In the genomic region with DNA sequence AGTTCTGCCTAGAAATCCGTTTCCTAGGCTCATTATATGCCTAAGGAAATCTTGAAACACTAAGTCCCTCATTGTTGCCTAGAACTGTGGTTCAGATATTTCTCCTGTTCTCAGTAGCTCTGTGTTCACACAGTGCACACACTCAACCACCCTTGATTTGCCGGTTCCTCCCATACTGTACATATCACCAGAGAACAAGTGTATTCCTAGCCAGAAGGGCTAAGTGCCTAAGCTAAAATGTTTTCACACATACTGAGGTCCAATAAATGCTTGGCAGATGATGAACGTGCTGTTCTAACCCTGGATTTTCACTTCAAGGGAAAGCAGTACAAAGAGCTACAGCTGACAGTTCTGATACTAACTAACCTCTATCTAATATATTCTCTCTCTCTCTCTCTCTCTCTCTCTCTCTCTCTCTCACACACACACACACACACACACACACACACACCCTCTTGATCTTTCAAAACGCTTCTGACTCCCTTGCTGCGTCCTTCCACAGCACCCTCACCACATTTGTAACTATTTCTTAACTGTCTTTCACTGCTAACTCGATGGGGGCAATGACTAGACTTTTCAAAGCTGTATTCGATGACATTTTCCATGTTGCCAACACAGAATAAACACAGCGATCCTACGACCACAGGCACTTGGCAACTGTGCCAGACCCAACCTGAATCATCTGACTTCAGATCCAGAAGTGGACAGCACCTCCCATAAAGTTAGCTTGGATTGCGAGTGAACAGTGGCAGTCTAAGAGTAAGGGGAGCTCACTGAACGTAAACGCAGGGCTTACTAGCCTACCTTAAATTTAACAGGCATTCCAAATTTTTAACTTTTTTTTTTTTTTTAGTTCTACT, we compare ENCODE assay signal across 8 mouse cellular contexts. TPM values are rescaled to one million over a fixed set of nuclear protein-coding genes. Genes with fewer than 3 reads are reported as not detected.
DNase-seq lines count a peak whose midpoint lies in the region; ATAC-seq lines count a peak whose summit lies in the region.

No protein-coding gene starts in this region.

- 0 out of 2 replicates have a peak overlapping the region, but pooled peaks have one; percentile 0 for H3K27ac ChIP-seq in forebrain, embryonic 15.5 days (replicated peaks)

- H3K27me3 ChIP-seq in forebrain, embryonic 15.5 days: no peaks in the 10 kb centered on the region

- peak overlapping the region; percentile 58 for H3K4me2 ChIP-seq in forebrain, embryonic 15.5 days (replicated peaks)

- H3K36me3 ChIP-seq in forebrain, embryonic 15.5 days: no peaks in the 10 kb centered on the region

- peak overlapping the region; percentile 68 for H3K4me3 ChIP-seq in forebrain, embryonic 15.5 days

- peak; percentile 60 to 76 for DNase-seq in adrenal gland, adult (ENCODE audit: inconsistent age in 2 of 2, low spot score in 1 of 2)
- no peak for DNase-seq in adrenal gland, adult 8-10 months
- peak; percentile 91 for DNase-seq in NIH3T3 (ENCODE audit: low read depth)
- peak; percentile 48 for DNase-seq in kidney, adult 9 months
- peak; percentile 34 for DNase-seq in lung, postnatal 14 days
- no peak for DNase-seq in right cerebral cortex, postnatal 4 days
- no peak for DNase-seq in left cerebral cortex, adult 8-10 months (ENCODE audit: low spot score in 2 of 2)

- 48% methylated on average over 12 of the region's 12 CpGs for WGBS in forebrain, embryonic 15.5 days

- no peaks in the 10 kb centered on the region for H3K9me3 ChIP-seq in forebrain, embryonic 15.5 days

- no peak for ATAC-seq in forebrain, embryonic 15.5 days (replicated peaks)

- peaks cover 41% of the 10 kb centered on the region for H3K4me1 ChIP-seq in forebrain, embryonic 15.5 days

- peak overlapping the region; percentile 65 for H3K9ac ChIP-seq in forebrain, embryonic 15.5 days (replicated peaks)

RNA-seq across cellular contexts. Expression of gene Cap1, which starts 1.1 kb away (rescaled TPM):
- total RNA-seq in adrenal gland, adult 8-10 months (2022): 100 to 1,000 TPM; 134 to 181 (median 168) TPM
- polyA plus RNA-seq in forebrain, embryonic 15.5 days (2015; fragmentation: Nextera tagmentation; extraction: Ambion mirVana): 62.4 and 62.9 TPM in 2 replicates
- total RNA-seq in left cerebral cortex, adult 8-10 months (2022): 100 to 1,000 TPM; 300 to 310 (median 302) TPM

RNA-seq across cellular contexts. Expression of gene Ppt1, which starts 48.7 kb away (rescaled TPM):
- 100 to 1,000 TPM in 2 of 4 experiments, 10 to 100 TPM in 2; 71.3 to 138 (median 106) TPM for total RNA-seq in adrenal gland, adult 8-10 months (2022)
- 71.6 and 73.6 TPM in 2 replicates for polyA plus RNA-seq in forebrain, embryonic 15.5 days (2015; fragmentation: Nextera tagmentation; extraction: Ambion mirVana)
- 100 to 1,000 TPM; 107 to 115 (median 111) TPM for total RNA-seq in left cerebral cortex, adult 8-10 months (2022)

Comparison
In these comparisons a context has a peak if more than half of its experiments do, and no peak if none do; other contexts are left out.
1. DNase-seq: peak in adrenal gland, adult (2 of 2), NIH3T3 (single experiment), kidney, adult 9 months (single experiment) and lung, postnatal 14 days (single experiment); none in adrenal gland, adult 8-10 months (single experiment), right cerebral cortex, postnatal 4 days (single experiment) and left cerebral cortex, adult 8-10 months (0 of 2).